Mouse (Mus musculus) cerebellum, postnatal 14 days (tissue): ENCODE data around the gene Hfe2.

ENCODE experiments used
- DNase-seq, 2 experiments: peaks; one replicate each; pipeline ENCODE4 v3.0.0; 2021; ENCODE audit warnings: mixed read lengths in 2 of 2

The Hfe2 gene

DNA sequence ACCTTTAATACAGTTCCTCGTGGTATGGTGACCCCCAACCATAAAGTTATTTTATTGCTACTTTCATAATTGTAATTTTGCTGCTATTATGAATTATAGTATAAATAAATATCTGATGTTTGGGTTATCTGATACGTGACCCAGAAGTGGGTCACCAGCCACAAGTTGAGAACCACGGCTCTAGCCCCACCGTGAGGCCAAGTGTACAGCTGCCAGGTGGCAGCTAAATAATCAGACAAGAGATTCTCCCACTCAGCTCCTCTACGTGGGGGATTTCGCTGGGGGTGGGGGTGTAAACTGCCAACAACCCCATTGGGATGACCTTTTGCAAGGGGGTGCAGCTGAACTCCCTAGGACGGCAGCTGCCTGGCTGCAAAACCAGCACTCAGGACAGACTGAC lies 7.1 kb downstream of the Hfe2 start:
- no peak for DNase-seq

DNA sequence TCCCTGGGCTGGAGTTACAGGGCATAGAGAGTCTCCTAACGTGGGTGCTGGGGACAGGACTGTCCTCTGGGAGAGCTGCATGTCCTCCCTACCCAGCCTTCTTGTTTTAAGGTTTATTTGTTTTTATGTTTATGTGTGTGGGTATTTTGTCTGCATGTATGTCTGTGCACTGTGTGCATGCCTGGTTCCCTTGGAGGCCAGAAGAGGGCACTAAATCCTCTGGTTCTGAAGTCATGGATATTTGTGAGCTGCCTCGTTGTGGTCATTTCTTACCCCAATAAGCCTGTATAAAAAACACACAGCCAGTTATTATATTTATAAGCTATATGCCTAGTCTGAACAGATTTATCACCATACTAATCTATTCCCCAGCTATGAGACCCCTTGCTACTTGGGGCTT lies 9.3 kb downstream of the Hfe2 start:
- DNase-seq, result no peak

DNA sequence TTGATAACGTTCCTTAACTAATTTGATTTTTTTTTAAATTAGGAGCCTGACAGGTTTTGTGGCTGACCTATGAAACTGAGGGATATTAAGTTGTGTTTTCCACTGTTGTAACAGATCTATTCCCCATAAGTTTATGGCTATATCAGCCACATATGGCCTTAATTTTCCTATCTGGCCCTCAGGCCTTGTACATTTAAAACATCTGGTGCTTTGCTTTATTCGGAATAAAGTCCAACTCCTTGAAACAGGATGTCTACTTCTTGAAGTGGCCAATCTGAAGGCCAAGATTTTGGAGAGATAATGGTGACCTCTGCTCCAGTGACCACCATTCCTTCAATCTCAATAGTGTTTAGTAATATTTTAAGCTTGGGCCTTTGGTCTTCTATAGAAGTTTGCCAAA lies 14.3 kb downstream of the Hfe2 start:
- no peak for DNase-seq

DNA sequence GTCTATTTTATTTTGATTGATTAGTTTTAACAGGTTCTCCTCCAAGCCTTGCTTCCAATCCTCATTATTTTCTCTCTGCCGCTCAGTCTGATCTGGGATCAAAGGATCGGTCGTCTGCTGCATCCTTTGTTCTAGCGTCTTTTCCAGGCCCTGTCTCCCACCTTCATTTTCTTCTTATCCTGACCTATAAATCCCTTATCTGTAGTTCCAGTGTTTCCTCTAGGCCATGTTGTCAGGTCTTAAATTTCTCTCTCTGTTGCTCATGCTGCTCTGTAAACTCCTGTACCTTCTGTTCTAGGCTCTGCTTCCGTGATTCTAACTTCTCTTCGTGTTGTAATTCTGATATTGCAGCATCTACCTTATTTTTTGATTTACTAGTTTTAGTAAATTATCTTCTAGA lies 15.8 kb downstream of the Hfe2 start:
- no peak for DNase-seq

DNA sequence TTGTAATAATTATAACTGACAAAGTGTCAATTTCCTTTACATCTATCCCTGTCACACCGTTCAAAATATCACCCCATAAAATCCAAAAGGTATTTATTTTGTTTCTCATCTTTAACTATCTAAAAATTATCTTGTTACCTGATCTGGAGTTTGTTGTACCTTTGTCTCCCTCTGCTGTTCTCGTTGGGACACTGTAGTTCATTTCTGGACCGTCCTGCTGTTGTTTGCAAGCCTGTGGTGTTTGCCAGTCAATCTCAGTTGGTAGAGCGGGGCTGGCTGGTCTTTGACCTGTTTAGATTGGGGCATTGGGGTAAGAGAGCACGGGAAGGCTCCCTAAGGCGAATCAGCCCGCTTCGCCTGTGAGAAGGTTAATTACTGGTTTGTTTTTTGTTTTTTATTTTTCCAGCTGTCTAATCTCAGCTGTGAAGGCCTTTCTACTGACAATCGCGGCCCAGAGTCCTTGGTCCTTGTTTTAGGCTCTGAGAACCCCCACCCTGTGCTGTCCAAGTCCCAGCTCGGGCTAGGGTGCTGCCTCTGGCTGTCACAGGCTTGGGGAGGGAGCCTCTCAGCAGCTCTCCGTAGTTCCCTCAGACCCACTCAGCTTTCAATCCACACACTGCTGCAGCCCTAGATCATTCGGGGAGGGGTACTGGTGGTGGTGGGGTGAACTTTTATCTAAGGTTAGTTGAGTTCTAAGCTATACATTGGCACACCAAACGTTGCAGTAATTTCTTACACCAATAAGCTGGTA lies 16.5 kb downstream of the Hfe2 start:
- DNase-seq, result no peak

DNA sequence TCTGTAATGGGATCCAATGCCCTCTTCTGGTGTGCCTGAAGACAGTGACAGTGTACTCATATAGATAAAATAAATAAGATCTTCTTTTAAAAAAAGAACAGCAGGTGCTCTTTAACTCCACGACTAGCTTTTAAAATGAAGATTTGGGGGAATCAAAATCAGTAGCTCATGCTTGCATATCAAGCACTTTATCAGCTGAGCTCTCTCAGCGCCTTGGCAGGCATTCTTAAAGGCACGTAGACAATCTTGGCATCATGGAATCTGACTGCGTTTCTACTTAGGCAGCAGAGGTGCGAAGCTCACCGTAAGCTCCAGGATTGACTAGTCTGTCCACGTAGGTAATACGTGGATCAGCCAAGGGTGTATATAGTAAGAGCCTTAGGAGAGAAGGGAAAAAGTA lies 17.6 kb downstream of the Hfe2 start:
- DNase-seq, result no peak

DNA sequence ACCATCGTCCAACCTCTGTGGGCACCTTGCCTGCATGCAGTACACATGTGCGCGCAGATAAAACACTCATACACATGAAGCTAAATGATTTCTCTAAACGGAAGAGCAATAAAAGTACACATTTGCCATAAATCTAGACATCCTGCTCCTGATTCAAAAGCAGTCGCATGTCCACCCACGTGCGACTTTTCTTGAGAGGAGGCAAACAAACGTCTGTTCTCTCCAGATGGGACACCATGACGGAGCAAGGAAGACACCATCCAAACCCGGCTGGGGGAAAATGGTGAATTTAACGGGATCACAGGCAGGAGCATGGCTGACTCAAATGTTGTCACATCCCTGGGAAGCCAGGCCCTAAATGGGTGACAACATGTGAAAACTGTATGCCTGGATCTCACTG lies 18.4 kb downstream of the Hfe2 start:
- DNase-seq, result no peak

DNA sequence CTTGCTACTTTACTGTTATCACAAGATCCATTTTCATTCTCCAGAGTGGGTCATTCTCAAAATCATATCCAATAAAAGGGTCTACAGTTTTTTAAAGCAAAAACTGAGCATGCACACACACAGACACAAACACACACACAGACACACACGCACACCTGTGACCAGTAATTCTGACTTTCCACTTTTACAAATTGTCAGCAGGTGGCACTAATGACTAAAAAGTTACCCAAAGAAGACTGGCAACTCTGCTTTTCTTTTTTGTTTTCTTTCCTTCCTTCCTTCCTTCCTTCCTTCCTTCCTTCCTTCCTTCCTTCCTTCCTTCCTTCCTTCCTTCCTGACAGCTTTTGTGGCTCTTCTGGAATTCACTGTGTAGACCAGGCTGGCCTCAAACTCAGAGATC lies 20.6 kb downstream of the Hfe2 start:
- DNase-seq, result no peak

DNA sequence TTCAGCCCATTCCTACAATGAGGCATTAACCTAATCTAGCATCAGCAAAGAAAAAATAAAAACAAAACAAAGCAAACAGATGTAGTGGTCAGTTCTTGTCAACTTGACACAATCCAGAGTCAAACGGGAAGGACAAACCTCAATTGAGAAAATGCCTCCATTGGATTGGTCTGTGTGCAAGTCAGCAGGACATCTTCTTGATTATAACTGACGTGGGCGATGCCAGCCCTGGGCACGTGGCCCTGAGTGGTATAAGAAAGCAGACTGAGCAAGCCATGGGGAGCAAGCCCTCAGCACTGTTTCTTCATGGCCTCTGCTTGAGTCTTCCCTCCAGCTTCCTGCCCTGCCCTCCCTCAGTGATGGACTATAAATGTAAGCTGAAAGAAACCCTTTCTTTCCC lies 21.9 kb downstream of the Hfe2 start:
- peak in 1 of 2 experiments; percentile 36 for DNase-seq

DNA sequence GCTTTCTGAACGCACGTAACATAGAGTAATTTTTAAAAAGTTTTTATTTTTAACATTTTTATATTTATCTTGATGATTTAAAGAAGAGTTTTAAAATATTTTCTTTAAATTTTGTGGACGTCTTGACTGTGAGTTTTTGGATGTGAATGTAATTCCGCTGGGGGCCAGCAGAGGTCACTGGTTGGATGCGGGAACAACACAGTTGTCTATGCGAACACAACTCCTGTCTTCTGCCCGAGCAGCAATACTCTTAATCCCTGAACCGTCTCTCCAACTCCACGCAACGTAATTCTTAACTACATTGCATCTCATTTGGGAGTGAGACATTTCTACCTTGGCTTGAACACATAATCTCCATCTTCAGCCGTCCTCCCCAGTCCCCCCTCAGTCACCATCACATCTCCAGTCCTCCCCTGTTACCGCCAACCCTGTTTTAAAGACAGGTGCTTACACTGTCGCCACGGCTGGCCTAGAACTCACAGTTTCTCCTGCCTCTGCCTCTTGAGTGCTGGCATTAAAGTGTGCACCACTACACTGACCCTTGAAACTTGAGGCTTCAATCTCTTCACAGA lies 22.5 kb downstream of the Hfe2 start:
- DNase-seq, result peak; percentile 91 to 93

DNA sequence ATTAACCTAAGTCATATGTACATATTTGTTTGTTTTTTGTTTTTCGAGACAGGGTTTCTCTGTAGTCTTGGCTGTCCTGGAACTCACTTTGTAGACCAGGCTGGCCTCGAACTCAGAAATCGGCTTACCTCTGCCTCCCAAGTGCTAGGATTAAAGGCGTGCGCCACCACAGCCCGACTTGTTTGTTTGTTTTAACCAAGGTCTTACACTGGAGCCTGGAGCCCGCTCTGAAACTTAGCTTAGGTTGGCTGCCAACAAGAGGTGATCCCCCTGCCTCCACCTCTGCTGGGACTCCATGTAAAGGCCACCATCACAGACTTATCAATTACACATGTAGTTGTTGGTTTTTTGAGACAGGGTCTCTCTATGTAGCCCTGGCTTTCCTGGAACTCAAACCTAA lies 23.9 kb downstream of the Hfe2 start:
- no peak for DNase-seq

DNA sequence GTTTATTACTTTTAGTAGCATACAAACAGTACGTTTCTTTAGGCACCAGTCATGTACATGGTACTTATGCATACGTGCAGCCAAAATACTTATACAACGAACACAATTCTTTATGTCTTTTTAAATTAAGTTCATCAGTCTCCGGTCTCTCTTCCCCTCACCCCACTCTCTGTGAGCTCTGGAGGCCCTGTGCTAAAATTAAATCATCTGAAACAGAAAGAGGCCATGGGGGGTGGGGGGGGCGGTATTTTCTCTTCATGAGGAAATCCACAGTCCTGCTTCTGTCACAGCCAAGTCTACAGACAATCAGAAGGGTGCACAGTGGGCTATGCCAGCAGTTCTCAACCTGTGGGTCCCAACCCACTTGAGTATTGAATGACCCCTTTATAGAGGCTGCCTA lies 24.4 kb downstream of the Hfe2 start:
- no peak for DNase-seq

DNA sequence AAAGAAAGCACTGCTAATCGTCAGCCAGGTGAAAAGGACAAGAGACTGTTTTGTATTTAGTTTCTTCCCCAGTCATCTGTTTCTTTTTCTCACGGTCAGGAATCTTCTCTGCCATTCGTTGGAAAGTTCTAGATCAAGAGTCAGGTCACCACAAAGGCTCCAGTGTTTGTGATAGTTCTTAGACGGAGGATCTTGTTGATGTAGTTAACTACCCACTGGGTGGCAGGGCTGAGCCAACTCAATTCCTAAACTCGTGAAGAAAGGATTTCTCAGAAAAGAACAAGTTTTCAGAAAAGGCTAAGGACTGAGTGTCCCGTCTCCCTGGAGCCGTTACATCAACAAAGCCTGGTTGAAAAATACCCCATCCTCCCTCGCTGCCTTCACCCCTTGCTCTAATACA lies 26.2 kb downstream of the Hfe2 start:
- DNase-seq, result peak; percentile 59 to 67

DNA sequence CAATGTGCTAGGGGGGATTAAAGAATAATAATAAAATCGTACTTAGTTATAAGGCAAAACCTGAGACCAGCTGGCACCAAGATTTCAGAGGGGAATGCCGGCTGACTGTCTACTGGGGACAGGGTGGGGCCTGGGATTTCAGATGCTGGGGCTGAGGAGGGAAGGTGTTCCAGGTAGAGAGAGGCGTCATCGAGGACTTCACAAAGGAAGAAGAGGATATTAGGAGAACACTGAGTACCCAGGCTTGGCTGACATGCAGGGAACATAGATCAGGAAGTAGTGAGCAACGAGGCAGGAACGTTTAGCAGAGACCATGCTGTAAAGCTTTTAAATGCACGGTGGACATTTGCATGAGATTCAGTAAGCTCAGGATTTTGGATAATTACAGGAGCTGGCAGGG lies 26.9 kb downstream of the Hfe2 start:
- no peak for DNase-seq

DNA sequence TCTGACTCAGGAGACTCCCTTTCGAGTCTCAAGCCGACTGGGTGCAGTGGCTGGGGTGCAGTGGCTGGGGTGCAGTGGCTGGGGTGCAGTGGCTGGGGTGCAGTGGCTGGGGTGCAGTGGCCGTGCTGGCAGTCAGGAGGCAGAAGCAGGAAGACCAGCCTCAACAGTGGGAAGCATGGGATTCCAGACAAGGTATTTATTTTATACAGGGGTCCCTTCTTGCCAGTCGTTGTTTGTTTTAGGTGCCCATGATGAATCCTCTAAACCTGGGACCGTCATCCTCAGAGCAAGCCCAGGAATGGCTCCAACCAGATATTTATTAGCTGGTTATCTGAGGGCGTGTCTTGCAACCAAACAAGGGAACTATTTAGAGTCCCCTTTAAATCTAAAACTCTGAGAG lies 28.6 kb downstream of the Hfe2 start:
- no peak for DNase-seq

DNA sequence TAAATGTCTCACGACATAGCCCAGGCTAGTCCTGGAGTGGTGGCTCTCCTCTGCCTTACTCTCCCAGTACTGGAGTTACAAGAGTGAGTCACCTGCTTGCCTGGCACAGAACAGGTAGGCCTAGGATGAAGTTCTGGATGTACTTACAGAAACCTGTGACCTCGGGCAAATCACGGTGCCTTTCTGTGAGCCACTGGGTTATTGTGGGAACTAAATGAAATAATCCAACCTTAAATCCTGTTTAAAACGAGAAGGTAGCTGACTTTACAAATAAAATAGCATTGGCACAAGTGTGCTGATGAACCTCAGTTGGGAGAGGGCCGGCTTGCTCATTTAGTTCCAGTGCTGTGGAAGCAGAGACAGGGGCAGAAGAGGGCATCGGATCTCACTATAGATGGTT lies 29.3 kb downstream of the Hfe2 start:
- no peak for DNase-seq

DNA sequence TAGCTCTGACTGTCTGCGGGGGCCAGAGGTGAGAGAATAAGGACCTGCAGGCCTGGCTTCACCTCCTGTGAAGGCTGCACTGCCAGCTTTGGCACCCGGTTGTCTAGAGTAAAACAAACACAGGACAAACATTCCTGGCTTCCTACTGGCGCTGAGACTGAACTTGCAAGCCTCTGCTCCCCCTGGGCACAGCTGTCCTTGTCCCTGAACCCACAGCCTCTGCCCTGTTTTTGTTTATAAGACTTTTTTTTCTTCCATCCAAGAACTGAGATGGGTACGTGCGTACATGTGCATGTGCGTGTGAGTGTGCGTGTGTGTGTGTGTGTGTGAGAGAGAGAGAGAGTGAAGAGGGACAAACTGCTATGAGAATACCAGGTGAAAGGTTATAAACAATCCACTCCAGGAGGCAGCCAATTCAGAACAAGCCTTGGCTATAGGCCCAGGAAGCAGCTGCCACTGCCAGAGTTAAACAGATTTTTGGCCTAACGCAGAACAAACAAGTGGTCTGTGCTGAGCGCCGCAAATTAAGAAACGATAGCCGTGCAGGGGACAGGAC lies 30.1 kb downstream of the Hfe2 start:
- DNase-seq, result peak; percentile 67 to 73

DNA sequence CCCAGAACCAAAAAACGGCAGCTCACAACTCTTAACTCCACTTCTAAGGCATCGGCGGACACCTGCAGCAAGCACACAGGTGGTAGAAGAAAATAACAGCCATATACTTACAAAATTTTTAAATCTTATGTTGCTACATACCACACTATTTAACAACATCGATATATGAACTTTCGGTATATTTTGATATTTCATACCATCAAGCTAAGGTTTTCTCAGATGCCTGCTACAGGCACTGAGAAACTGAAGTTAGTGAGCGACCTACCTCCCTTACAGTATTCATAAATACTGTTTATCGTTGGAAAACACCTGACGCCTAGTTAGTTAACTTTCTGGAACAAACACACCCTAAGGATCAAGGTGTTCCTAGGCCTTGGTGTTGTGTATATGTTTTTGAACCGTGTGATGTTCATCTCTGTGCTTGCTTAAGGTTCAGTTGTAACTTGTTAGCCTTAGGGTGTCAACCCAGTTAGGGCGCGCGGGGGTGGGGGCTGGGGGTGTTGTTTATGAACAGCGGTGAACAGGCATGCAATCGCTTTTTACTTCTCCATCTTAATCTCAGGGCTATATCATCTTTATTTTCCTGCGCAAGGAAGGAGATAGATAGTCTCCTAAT lies 31.1 kb downstream of the Hfe2 start:
- no peak for DNase-seq

DNA sequence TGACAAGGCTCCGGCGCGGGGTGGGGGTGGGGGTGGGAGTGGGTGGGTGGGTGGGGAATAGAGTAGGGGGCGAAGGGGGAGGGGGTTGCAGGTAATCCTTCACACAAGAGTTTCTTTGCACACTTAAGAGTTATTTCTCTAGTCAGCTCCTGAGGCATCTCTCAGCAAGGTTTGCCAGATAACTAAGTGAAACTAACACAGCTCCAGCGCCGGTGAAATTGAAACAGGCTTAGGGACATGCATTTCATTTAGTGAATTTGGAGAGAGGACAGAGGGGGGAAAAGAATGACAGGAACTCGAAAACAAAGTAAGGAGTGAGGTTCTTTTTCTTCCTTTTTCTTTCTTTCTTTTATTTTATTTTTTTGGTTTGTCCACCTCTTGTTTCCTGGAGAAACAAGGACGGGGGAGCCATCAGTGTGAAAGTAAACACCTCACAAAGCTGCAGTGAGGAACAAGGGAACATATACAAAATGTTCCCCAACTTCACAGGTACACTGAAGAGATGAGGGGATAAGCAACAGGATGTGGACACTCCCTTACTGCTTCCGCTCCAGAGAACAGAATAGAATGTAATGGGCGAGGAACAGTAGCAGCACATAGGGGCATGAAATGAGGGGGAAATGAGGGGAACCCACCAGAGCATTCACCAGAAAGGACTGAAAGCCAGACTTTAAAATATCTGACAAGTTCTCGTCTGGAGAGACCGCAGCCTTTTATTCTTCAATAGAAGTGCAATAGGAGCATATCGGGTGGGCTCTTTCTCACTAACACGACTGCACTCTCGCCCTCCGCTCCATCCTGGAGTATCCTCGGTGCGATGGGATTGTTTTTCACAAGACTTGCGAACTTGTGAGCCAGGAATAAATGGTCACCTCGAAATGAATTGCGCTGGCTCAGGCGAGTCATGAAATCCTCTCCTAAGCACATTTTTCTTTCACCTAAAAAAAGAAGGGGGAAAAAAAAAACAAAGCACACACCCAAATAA lies 32.0 kb downstream of the Hfe2 start:
- no peak for DNase-seq

DNA sequence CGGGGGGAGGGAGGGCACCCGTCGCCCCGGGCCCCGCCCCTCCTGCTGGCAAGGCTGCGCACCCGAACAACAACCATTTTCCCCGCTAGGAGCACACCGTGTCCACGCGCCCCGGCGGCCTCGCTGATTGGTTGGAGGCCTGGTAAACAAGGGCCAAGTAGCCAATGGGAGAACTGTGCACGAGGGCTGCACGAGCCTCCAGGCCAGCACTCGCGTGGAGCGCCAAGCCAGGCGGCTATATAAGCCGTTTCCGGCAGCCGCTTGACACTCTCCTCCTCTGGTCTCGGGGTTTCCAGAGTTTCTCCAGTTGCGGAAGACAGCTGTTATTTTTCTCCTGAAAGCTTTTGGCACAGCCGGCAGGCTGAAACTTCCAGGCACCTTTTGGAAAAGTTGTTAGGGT lies 32.7 kb downstream of the Hfe2 start, which contains the start of gene Txnip:
TSS of gene Txnip (plus strand) at position 264 of the 400 bp plus-strand sequence.
- DNase-seq, result peak; percentile 99

DNA sequence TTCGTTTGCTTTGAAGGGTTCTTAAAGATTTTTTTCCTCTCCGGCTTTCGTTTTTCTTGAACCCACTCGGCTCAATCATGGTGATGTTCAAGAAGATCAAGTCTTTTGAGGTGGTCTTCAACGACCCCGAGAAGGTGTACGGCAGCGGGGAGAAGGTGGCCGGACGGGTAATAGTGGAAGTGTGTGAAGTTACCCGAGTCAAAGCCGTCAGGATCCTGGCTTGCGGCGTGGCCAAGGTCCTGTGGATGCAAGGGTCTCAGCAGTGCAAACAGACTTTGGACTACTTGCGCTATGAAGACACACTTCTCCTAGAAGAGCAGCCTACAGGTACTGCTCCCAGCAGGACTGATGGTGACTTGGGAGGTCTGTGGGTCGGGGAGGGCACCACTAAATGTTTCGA lies 33.2 kb downstream of the Hfe2 start:
- peak; percentile 62 to 66 for DNase-seq

DNA sequence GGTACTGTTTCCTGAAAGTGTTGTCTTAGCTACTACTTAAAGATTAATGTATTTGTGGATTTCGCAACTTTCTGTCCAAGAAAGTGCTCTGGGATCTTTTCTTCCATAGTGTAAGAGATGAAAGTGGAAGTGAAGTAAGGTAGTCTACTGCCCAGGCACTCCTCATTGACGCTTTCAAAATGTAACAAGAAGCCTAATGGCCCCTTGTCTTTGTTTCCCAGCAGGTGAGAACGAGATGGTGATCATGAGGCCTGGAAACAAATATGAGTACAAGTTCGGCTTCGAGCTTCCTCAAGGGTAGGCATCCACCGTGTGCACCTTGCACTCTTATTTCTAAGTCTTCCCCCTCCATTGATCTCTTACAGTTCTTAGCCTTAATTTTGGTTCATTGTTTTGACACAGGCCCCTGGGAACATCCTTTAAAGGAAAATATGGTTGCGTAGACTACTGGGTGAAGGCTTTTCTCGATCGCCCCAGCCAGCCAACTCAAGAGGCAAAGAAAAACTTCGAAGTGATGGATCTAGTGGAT lies 33.8 kb downstream of the Hfe2 start:
- DNase-seq, result no peak
